Mouse (Mus musculus) liver, embryonic 14.5 days (tissue): ENCODE results near the gene Wasl. TPM values are rescaled to one million over a fixed set of nuclear protein-coding genes. Genes with fewer than 3 reads are reported as not detected.

ENCODE experiments used
- ATAC-seq: fragments of 200-750 bp; cut with Nextera tagmentation; 2 replicates; pipeline ENCODE4 v1.8.0; 2017; ENCODE audit warnings: moderate number of reproducible peaks, mild to moderate bottlenecking, moderate library complexity; ENCODE audit not compliant: insufficient read depth
- DNase-seq, 3 experiments: peaks; one replicate each; pipeline ENCODE4 v3.0.0-alpha.2; 2012 to 2013; ENCODE audit warnings: low read depth in 3 of 3, low spot score in 3 of 3
- H3K27ac ChIP-seq: fragments of 300-500 bp; sonication (generic); 2 replicates; pipeline ENCODE4 v1.5.1; 2014; ENCODE audit warnings: moderate library complexity, mild to moderate bottlenecking, control low read depth, inconsistent platforms
- H3K27me3 ChIP-seq: fragments of 300-500 bp; sonication (generic); 2 replicates; pipeline ENCODE4 v1.6.1; 2014; ENCODE audit warnings: mild to moderate bottlenecking, low read length, moderate library complexity; ENCODE audit not compliant: control insufficient read depth, insufficient read depth
- H3K36me3 ChIP-seq: fragments of 300-500 bp; sonication (generic); replicated peaks from 2 replicates; pipeline ENCODE4 v1.6.1; 2014; ENCODE audit warnings: low read depth; ENCODE audit not compliant: control insufficient read depth, insufficient read depth
- H3K4me1 ChIP-seq, 2 experiments: fragments of 200-500 bp in 1 of 2; fragments of 300-500 bp in 1 of 2; sonication (generic) in 1 of 2; replicated peaks; 2 replicates each; pipeline ENCODE4 v1.6.1; 2012 to 2014; ENCODE audit warnings: antibody characterized with exemption in 1 of 2, inconsistent platforms in 1 of 2, low read length in 1 of 2; ENCODE audit not compliant: control insufficient read depth in 2 of 2, insufficient read depth in 2 of 2
- H3K4me2 ChIP-seq: fragments of 300-500 bp; sonication (generic); 2 replicates; pipeline ENCODE4 v1.6.1; 2014; ENCODE audit warnings: low read depth, mild to moderate bottlenecking, control low read depth, moderate library complexity
- H3K4me3 ChIP-seq, 2 experiments: fragments of 200-500 bp in 1 of 2; fragments of 300-500 bp in 1 of 2; sonication (generic) in 1 of 2; 2 replicates each; pipeline ENCODE4 v1.5.1; 2012 to 2014; ENCODE audit warnings: low read depth in 2 of 2, low read length in 2 of 2, mild to moderate bottlenecking in 2 of 2, control low read depth in 1 of 2, inconsistent platforms in 1 of 2, moderate library complexity in 1 of 2; ENCODE audit not compliant: insufficient read depth in 1 of 2
- H3K9ac ChIP-seq: fragments of 300-500 bp; sonication (generic); replicated peaks from 2 replicates; pipeline ENCODE4 v1.6.1; 2014; ENCODE audit warnings: mild to moderate bottlenecking, control low read depth, moderate library complexity
- H3K9me3 ChIP-seq: fragments of 300-500 bp; sonication (generic); 2 replicates; pipeline ENCODE4 v1.6.1; 2016; ENCODE audit warnings: low read length, mixed read lengths; ENCODE audit not compliant: control insufficient read depth
- CTCF ChIP-seq: IDR thresholded peaks from 2 replicates; pipeline ENCODE4 v1.5.1; 2016; ENCODE audit warnings: antibody characterized with exemption, low read depth, control low read depth
- EP300 ChIP-seq: IDR thresholded peaks from 2 replicates; pipeline ENCODE4 v1.6.1; 2016; ENCODE audit warnings: antibody characterized with exemption, low read depth
- WGBS: fragments of 180-500 bp; shearing (Covaris S2); extraction: QIAGEN DNeasy Blood & Tissue Kit; methylation state at CpG from one replicate; pipeline ENCODE4 v1.1.7; 2014; ENCODE audit not compliant: insufficient replicate concordance; 5-methylcytosine and 5-hydroxymethylcytosine counted together
- polyA plus RNA-seq, 2 experiments: library from polyadenylated mRNA; depleted of rRNA in 1 of 2; stranded (reverse) in 1 of 2; unstranded in 1 of 2; fragments of >200 nt; fragmentation: Nextera tagmentation in 1 of 2; extraction: Ambion mirVana in 1 of 2; gene quantifications; 2 replicates each; pipeline versions ENCODE4 v1.2.1 to v1.2.3; 2012 to 2014

Gene Wasl
- polyA plus RNA-seq, 2 experiments, result 6.0 to 11.4 TPM

DNA sequence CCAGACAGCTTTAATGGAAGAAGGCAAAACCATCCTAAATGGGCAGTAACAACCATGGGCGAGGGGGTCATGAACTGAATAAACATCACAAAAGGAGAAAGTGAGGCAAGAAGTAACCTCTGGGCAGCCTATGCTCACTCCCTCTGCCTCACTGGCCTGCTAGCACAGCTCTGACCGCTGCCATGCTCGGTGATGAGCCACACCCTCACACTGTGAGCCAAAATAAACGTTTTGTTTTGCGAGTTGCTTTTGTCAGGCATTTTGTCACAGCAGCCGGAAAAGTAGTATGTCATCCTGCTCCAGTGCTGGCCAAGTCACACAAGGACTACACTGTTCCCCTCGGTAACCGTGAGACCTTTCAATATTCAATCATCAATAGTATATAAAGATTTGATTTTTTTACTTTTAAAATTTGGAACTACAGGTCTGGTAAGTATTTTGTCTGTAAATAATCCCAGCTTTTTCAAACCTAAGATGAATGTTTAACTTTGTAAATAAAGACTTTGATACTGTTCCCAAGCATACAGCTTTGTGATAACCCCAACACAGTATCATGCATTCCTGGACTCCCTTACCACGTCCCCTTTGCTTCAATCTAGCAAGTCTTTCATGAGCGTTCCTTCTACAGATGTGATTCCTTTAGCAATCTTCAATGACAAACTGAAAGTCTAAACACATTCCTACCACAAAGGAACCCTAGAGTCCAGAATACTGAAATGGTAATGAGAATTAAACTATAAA, 7.0 kb downstream of the Wasl start:
- H3K4me1 ChIP-seq, result peaks cover 6 to 9% of the 10 kb centered on the region in 2 experiments; a peak in 3 of 4 replicates
- H3K27ac ChIP-seq, result no peak overlapping the region
- 63% methylated on average over 10 of the region's 10 CpGs for WGBS
- no peak overlapping the region for H3K9ac ChIP-seq
- no peak overlapping the region for H3K4me2 ChIP-seq
- H3K27me3 ChIP-seq, result no peaks in the 10 kb centered on the region
- no peaks in the 10 kb centered on the region for H3K9me3 ChIP-seq
- no peaks in the 10 kb centered on the region; the same call in 1 of the 2 replicates for H3K36me3 ChIP-seq
- no peak for DNase-seq
- H3K4me3 ChIP-seq, result no peak overlapping the region
- ATAC-seq, result peak; percentile 38; the same call in 1 of the 2 replicates
- TF ChIP-seq CTCF (no peak), EP300 (no peak)

DNA sequence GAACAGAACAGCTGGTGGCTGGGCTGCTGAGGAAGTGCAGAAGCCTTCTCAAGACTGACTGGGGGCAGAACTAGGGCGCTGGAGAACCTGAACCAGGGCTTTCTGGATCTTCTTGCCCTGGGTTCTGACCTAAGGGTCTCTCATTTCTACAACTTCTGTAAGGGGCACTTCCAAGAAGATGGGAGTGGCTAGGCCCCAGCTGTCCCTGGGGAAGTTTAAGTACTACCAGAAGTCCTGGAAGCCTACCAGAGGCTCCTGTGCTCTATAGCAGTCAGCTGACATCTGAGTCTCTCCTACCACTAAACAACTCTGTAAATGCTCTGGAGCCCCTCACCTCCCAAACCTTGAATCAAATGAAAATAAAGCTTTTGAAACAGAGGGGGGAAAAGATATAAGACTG, 8.7 kb downstream of the Wasl start:
- ATAC-seq, result no peak
- 50% methylated on average over 1 of the region's 1 CpGs for WGBS
- no peak overlapping the region for H3K4me3 ChIP-seq
- H3K36me3 ChIP-seq, result no peaks in the 10 kb centered on the region; the same call in 1 of the 2 replicates
- H3K27ac ChIP-seq, result no peak overlapping the region
- no peak overlapping the region for H3K4me2 ChIP-seq
- no peaks in the 10 kb centered on the region for H3K27me3 ChIP-seq
- no peak for TF ChIP-seq EP300
- TF ChIP-seq CTCF, result no peak
- no peaks in the 10 kb centered on the region for H3K9me3 ChIP-seq
- DNase-seq, result no peak
- H3K4me1 ChIP-seq, result peaks cover 0 to 5% of the 10 kb centered on the region in 2 experiments; a peak in 2 of 4 replicates
- H3K9ac ChIP-seq, result no peak overlapping the region

GRCm38 (mm10) chr6:24651538-24651937, 13.3 kb downstream of the Wasl start:
- ATAC-seq, result no peak; the same call in 1 of the 2 replicates
- no peak for DNase-seq
- WGBS, result 79% methylated on average over 7 of the region's 7 CpGs
- Histone ChIP-seq H3K27ac (no peak overlapping the region), H3K9ac (no peak overlapping the region), H3K27me3 (no peaks in the 10 kb centered on the region), H3K4me2 (no peak overlapping the region), H3K4me3 (no peak overlapping the region), H3K9me3 (no peaks in the 10 kb centered on the region), H3K36me3 (no peaks in the 10 kb centered on the region; the same call in 1 of the 2 replicates), H3K4me1 (peaks cover 8% of the 10 kb centered on the region in 2 experiments; a peak in 3 of 4 replicates)
- no peak for TF ChIP-seq CTCF

DNA sequence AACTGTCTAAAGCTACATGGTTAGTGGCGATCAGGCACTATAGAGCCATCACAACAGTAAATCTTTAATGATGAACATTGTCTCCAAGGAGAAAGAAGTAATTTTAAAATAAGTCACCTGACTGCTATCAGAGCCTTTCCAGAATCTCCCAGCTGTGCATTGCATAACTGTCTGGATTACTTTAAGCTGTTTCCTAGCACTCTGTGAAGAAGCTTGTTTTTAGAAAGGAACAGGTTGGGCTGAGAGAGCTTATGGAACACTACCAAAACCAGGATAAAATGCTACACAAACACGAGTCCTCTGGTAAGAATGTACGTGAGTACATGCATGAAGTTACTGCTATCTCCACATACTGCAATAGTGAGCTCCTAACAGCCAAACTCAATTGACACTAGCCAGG, 14.1 kb downstream of the Wasl start:
- H3K4me2 ChIP-seq, result no peak overlapping the region
- no peaks in the 10 kb centered on the region for H3K9me3 ChIP-seq
- H3K36me3 ChIP-seq, result no peaks in the 10 kb centered on the region; the same call in 1 of the 2 replicates
- DNase-seq (no peak), ATAC-seq (no peak)
- H3K27ac ChIP-seq, result no peak overlapping the region
- peaks cover 8% of the 10 kb centered on the region in 2 experiments; a peak in 3 of 4 replicates for H3K4me1 ChIP-seq
- H3K9ac ChIP-seq, result no peak overlapping the region
- no peaks in the 10 kb centered on the region for H3K27me3 ChIP-seq
- WGBS, result 77% methylated on average over 3 of the region's 3 CpGs
- TF ChIP-seq EP300, result no peak
- TF ChIP-seq CTCF, result no peak
- H3K4me3 ChIP-seq, result no peak overlapping the region

DNA sequence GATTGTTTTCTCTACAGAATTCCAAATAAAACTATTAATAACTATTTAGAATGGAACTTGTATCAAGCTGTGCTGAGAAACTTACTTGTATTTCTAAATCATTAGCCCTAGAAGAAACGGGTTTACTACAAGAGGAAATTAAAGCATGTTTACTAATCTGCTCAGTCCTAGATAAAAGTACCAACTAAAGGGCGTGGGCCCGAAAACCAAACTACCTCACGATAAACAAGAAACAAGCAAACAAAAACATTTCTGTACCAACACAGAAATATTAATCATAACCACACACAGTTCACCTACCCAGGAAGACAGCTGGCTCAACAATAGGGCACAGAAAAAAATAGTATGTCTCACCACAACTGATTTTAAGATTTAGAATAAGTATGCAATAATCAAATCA, 16.4 kb downstream of the Wasl start:
- Histone ChIP-seq H3K9ac (no peak overlapping the region), H3K4me2 (no peak overlapping the region), H3K4me3 (no peak overlapping the region), H3K9me3 (no peaks in the 10 kb centered on the region), H3K27ac (no peak overlapping the region), H3K27me3 (no peaks in the 10 kb centered on the region), H3K36me3 (no peaks in the 10 kb centered on the region; the same call in 1 of the 2 replicates), H3K4me1 (peaks cover 8% of the 10 kb centered on the region in 2 experiments; a peak in 3 of 4 replicates)
- 35% methylated on average over 4 of the region's 4 CpGs for WGBS
- DNase-seq (no peak), ATAC-seq (peak; percentile 32; the same call in 1 of the 2 replicates)
- TF ChIP-seq CTCF (no peak), EP300 (no peak)
